Mouse (Mus musculus) inflammation-experienced regulatory T-cells, adult 6 months (primary cell): ENCODE results near the gene Gm7073. TPM values are rescaled to one million over a fixed set of nuclear protein-coding genes. Genes with fewer than 3 reads are reported as not detected.

Experiments used
- polyA plus RNA-seq, 3 experiments: library from polyadenylated mRNA; unstranded; fragments of 100-300 nt; shearing (Covaris generic); gene quantifications; one replicate each; pipeline ENCODE4 v1.2.1; 2017

The Gm7073 gene
- polyA plus RNA-seq, 3 experiments from 2014 or later = not detected

Other genes with a start within 250 kb of the Gm7073 start
- 10 to 100 TPM in 2 of 3 experiments, 1 to 10 TPM in 1; 8.3 to 11.1 (median 10.3) TPM for gene Atp11c, start 53.4 kb upstream of the Gm7073 start, polyA plus RNA-seq